Mouse (Mus musculus): ENCODE results near the gene Meig1. TPM values are rescaled to one million over a fixed set of nuclear protein-coding genes. Genes with fewer than 3 reads are reported as not detected.

Meig1 gene
- 0.14 TPM for polyA plus RNA-seq (2012; fragmentation: generic; extraction: Trizol)

DNA sequence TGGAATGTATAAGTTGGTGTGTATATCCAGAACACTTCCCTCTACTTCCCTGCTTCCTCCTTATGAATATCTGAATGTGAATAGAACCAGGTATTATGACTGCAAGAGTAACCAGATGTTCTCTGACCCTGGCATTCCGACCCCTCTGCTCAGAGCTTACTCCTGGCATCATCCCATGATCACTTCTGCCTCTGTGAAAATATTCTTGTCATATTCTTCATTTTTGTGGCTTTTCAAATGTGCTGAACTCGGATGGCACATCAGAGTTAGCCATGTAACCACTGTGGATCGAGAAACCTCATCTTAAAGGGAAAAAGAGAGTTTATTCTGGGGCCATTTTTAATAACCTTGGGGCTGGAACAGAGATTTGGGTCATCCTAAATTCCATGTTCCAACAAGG lies at the start of gene Meig1:
TSS of gene Meig1 (minus strand) at position 101 of the 400 bp plus-strand sequence.
- no peak within 1 kb of the TSS for H3ac ChIP-seq (ENCODE audit: control insufficient read depth, insufficient read length)
- peak within 1 kb of the TSS; percentile 88 for H3K4me2 ChIP-seq (ENCODE audit: low read depth)
- no peaks in the 10 kb centered on the region for H3K27me3 ChIP-seq (ENCODE audit: control insufficient read depth, insufficient read depth, insufficient read length)
- no peaks in the 10 kb centered on the region for H3K36me3 ChIP-seq (ENCODE audit: control insufficient read depth, insufficient read depth)
- H3K79me2 ChIP-seq (ENCODE audit: control insufficient read depth, insufficient read depth) = peaks cover 5% of the 10 kb centered on the region
- TF ChIP-seq TCF3 (IDR thresholded peaks at IDR 0.05; ENCODE audit: insufficient read length, low read depth) = no peak
- no peak for TF ChIP-seq MAX (IDR thresholded peaks at IDR 0.05; ENCODE audit: low read depth)
- TF ChIP-seq SRF (IDR thresholded peaks at IDR 0.05; ENCODE audit: control insufficient read depth, insufficient read length, low read depth) = no peak
- TF ChIP-seq POLR2A (IDR thresholded peaks at IDR 0.05; ENCODE audit: insufficient read length, low read depth) = no peak
- no peak for TF ChIP-seq TCF12 (IDR thresholded peaks at IDR 0.05; ENCODE audit: insufficient read depth, poor library complexity, severe bottlenecking)
- TF ChIP-seq CEBPB (IDR thresholded peaks at IDR 0.05; ENCODE audit: insufficient read depth, poor library complexity, severe bottlenecking) = no peak
- H3K4me3 ChIP-seq = peak within 1 kb of the TSS; percentile 56

DNA sequence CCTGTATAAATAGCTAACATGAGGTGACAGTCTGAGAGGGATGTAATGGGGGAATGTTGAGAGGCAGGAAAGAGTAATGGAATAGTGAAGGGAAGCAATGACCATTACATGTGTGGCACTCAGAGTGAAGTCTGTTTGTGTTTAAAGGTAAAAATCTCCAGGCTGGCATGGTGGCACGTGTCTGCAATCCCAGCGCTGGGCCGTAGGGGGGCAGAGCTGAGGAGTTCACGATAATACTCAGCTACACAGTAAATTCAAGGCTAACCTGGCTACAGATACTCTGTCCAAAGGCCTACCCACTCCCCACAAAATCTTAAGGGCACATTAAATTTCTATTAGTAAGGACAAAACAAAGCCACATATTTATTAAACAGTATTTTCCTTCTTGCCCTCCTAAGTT lies 34.1 kb upstream of the Meig1 start:
- no peak overlapping the region for H3K4me3 ChIP-seq
- H3K79me2 ChIP-seq (ENCODE audit: control insufficient read depth, insufficient read depth) = no peaks in the 10 kb centered on the region
- no peak for TF ChIP-seq TCF12 (IDR thresholded peaks at IDR 0.05; ENCODE audit: insufficient read depth, poor library complexity, severe bottlenecking)
- TF ChIP-seq POLR2A (IDR thresholded peaks at IDR 0.05; ENCODE audit: insufficient read length, low read depth) = no peak
- no peak for TF ChIP-seq E2F4 (IDR thresholded peaks at IDR 0.05; ENCODE audit: insufficient read depth)
- TF ChIP-seq CEBPB (IDR thresholded peaks at IDR 0.05; ENCODE audit: insufficient read depth, poor library complexity, severe bottlenecking) = no peak
- no peak for TF ChIP-seq TCF3 (IDR thresholded peaks at IDR 0.05; ENCODE audit: insufficient read length, low read depth)
- no peak for TF ChIP-seq POLR2AphosphoS2 (IDR thresholded peaks at IDR 0.05; ENCODE audit: insufficient read length, low read depth)
- no peak for TF ChIP-seq USF1 (IDR thresholded peaks at IDR 0.05; ENCODE audit: low read depth)
- TF ChIP-seq MYOG (IDR thresholded peaks at IDR 0.05; ENCODE audit: control insufficient read depth in 1 of 3, insufficient read depth in 1 of 3, insufficient read length in 2 of 3, low read depth in 2 of 3) = no peak
- TF ChIP-seq SRF (IDR thresholded peaks at IDR 0.05; ENCODE audit: control insufficient read depth, insufficient read length, low read depth) = no peak
- peaks cover 28% of the 10 kb centered on the region for H3K36me3 ChIP-seq (ENCODE audit: control insufficient read depth, insufficient read depth)
- no peak overlapping the region for H3K4me2 ChIP-seq (ENCODE audit: low read depth)
- no peaks in the 10 kb centered on the region for H3K27me3 ChIP-seq (ENCODE audit: control insufficient read depth, insufficient read depth, insufficient read length)
- H3ac ChIP-seq (ENCODE audit: control insufficient read depth, insufficient read length) = no peak overlapping the region

DNA sequence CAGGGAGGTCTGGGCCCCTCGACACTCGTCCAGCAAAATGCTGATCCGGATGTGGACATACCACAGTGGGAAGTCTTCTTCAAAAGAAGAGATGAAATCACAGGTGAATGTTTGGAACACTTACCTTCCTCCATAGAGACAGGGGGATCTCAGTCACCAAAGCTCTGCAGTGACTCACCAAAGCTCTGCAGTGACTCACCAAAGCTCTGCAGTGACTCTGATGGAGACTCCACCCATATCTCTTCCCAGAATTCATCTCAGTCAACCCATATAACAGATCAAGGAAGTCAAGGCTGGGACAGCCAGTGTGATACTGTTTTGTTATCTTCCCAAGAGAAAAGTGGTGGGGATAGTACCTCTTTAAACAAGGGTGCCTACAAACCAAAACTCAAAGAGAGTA lies 30.6 kb upstream of the Meig1 start:
- TF ChIP-seq REST (IDR thresholded peaks at IDR 0.05; ENCODE audit: insufficient read depth, insufficient read length) = no peak
- TF ChIP-seq POLR2A (IDR thresholded peaks at IDR 0.05; ENCODE audit: insufficient read length, low read depth) = no peak
- no peak for TF ChIP-seq TCF12 (IDR thresholded peaks at IDR 0.05; ENCODE audit: insufficient read depth, poor library complexity, severe bottlenecking)
- TF ChIP-seq MAX (IDR thresholded peaks at IDR 0.05; ENCODE audit: low read depth) = no peak
- TF ChIP-seq MYOG (IDR thresholded peaks at IDR 0.05; ENCODE audit: control insufficient read depth in 1 of 3, insufficient read depth in 1 of 3, insufficient read length in 2 of 3, low read depth in 2 of 3) = no peak
- no peak for TF ChIP-seq MYOD1 (IDR thresholded peaks at IDR 0.05; ENCODE audit: control insufficient read depth in 1 of 3, insufficient read length in 2 of 3, low read depth in 2 of 3)
- TF ChIP-seq SRF (IDR thresholded peaks at IDR 0.05; ENCODE audit: control insufficient read depth, insufficient read length, low read depth) = no peak
- TF ChIP-seq E2F4 (IDR thresholded peaks at IDR 0.05; ENCODE audit: insufficient read depth) = no peak
- TF ChIP-seq USF1 (IDR thresholded peaks at IDR 0.05; ENCODE audit: low read depth) = no peak
- TF ChIP-seq POLR2AphosphoS2 (IDR thresholded peaks at IDR 0.05; ENCODE audit: insufficient read length, low read depth) = no peak
- Histone ChIP-seq H3K27me3 (ENCODE audit: control insufficient read depth, insufficient read depth, insufficient read length) (no peaks in the 10 kb centered on the region), H3ac (ENCODE audit: control insufficient read depth, insufficient read length) (no peak overlapping the region), H3K36me3 (ENCODE audit: control insufficient read depth, insufficient read depth) (peaks cover 27% of the 10 kb centered on the region), H3K79me2 (ENCODE audit: control insufficient read depth, insufficient read depth) (no peaks in the 10 kb centered on the region), H3K4me3 (no peak overlapping the region), H3K4me2 (ENCODE audit: low read depth) (no peak overlapping the region)

- Histone ChIP-seq H3K36me3 (ENCODE audit: control insufficient read depth, insufficient read depth) (peaks cover 21% of the 10 kb centered on the region), H3ac (ENCODE audit: control insufficient read depth, insufficient read length) (no peak overlapping the region), H3K4me3 (no peak overlapping the region), H3K27me3 (ENCODE audit: control insufficient read depth, insufficient read depth, insufficient read length) (no peaks in the 10 kb centered on the region), H3K79me2 (ENCODE audit: control insufficient read depth, insufficient read depth) (no peaks in the 10 kb centered on the region), H3K4me2 (ENCODE audit: low read depth) (no peak overlapping the region)
- TF ChIP-seq MAX (IDR thresholded peaks at IDR 0.05; ENCODE audit: low read depth) (no peak), SRF (IDR thresholded peaks at IDR 0.05; ENCODE audit: control insufficient read depth, insufficient read length, low read depth) (no peak), REST (IDR thresholded peaks at IDR 0.05; ENCODE audit: insufficient read depth, insufficient read length) (no peak), POLR2AphosphoS2 (IDR thresholded peaks at IDR 0.05; ENCODE audit: insufficient read length, low read depth) (no peak), E2F4 (IDR thresholded peaks at IDR 0.05; ENCODE audit: insufficient read depth) (no peak), CEBPB (IDR thresholded peaks at IDR 0.05; ENCODE audit: insufficient read depth, poor library complexity, severe bottlenecking) (no peak)
These were observed 27.0 kb upstream of the Meig1 start for GRCm38 (mm10) chr2:3449431-3449830.

DNA sequence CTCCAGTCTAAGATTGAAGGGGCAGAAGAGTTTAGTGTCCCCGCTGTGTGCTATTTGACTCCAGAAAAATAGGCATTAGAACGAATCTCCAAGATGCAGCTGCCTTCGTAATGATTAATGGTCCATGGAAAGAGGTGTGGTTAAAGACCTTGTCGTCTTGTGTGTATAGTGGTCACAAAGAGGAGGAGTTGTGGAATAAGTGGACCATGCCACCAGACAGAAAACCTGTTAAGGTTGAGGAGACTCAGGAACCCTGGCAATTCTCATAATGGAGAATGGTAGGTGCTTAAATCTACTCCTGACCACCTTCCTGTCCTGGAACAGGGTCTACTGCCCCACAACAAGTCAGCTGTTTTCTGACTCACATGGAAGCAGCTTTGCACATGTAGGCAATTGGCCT lies 23.5 kb upstream of the Meig1 start:
- Histone ChIP-seq H3K27me3 (ENCODE audit: control insufficient read depth, insufficient read depth, insufficient read length) (no peaks in the 10 kb centered on the region), H3K36me3 (ENCODE audit: control insufficient read depth, insufficient read depth) (peaks cover 22% of the 10 kb centered on the region)

More for the DNA sequence above, 23.5 kb upstream of the Meig1 start:
- Histone ChIP-seq H3K4me2 (ENCODE audit: low read depth) (no peak overlapping the region), H3ac (ENCODE audit: control insufficient read depth, insufficient read length) (no peak overlapping the region), H3K79me2 (ENCODE audit: control insufficient read depth, insufficient read depth) (no peaks in the 10 kb centered on the region), H3K4me3 (no peak overlapping the region)
- TF ChIP-seq POLR2A (IDR thresholded peaks at IDR 0.05; ENCODE audit: insufficient read length, low read depth) = no peak
- TF ChIP-seq MYOG (IDR thresholded peaks at IDR 0.05; ENCODE audit: control insufficient read depth in 1 of 3, insufficient read depth in 1 of 3, insufficient read length in 2 of 3, low read depth in 2 of 3) = no peak
- TF ChIP-seq MAX (IDR thresholded peaks at IDR 0.05; ENCODE audit: low read depth) = no peak

All from myocyte (in vitro differentiated cells).